Mouse (Mus musculus) spleen, adult 2 months (tissue): ENCODE data around the gene Ubtd1.

Experiments used
- CTCF ChIP-seq: fragments of 200-500 bp; IDR thresholded peaks from 2 replicates; pipeline ENCODE4 v1.5.1; 2011; ENCODE audit warnings: mild to moderate bottlenecking, inconsistent platforms; ENCODE audit not compliant: insufficient read depth, insufficient read length, insufficient replicate concordance; ENCODE audit errors: extremely low read depth
- POLR2A ChIP-seq: fragments of 200-500 bp; IDR thresholded peaks from 2 replicates; pipeline ENCODE4 v1.6.1; 2011; ENCODE audit warnings: low read depth, low read length, inconsistent platforms

DNA sequence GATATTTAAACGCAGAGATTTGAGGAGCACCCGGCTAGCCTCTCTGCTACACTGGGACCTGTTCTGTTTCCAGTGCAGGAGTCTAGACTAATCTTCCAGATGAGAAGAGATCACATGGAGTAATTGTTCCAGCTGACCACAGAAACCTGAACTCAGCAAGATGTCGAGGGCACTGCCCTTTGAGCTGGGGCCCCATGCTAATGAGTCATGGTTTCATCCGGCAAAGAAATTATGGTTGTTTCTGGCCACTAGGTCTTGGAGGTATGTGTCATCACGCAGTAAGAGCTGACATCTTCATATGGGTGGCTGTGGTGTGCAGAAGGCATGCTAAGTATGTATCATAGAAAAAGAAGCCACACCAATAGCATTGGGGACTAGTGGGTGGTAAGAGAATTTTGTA is 98.4 kb downstream of the Ubtd1 start:
- TF ChIP-seq POLR2A (no peak), CTCF (no peak)
